Mouse (Mus musculus): ENCODE data around the gene Gls2. TPM values are rescaled to one million over a fixed set of nuclear protein-coding genes. Genes with fewer than 3 reads are reported as not detected.

Gls2 gene
- total RNA-seq, 2 experiments from 2014 or later: 21.3 to 22.6 TPM

DNA sequence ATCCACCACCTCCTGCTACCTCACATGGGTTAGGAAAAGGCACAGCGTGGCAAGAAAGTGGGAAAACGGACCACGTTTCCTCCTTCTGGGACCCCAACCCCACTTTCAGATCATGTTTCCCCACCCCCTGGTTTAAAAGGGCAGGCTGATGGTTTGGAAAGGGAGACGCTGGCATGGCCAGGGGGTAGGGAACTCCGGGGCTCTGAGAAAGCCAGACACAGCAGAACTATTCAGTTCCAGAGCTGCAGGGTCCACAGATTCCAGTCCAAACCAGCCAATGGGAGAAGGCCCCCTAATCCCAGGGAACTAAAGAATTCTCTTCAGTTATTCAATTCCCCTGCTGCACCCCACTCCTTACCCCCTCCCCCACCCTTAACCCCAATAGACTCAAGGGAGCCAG lies 30.8 kb downstream of the Gls2 start:
- intact Hi-C loops (cut with DNase I): no loop called here
- no peak for DNase-seq (ENCODE audit: low spot score in 2 of 2)

- intact Hi-C loops (cut with DNase I): no loop called here
- DNase-seq (ENCODE audit: low spot score in 2 of 2): no peak
Observed at GRCm38 (mm10) chr10:128225538-128225937, 31.3 kb downstream of the Gls2 start, which contains the start of gene Mip. Mip (plus strand) TSS chr10:128225838.

- no peak for DNase-seq (ENCODE audit: low spot score in 2 of 2)
- intact Hi-C loops (cut with DNase I): no loop called here
Observed at GRCm38 (mm10) chr10:128227592-128227991, 33.3 kb downstream of the Gls2 start.

- DNase-seq (ENCODE audit: low spot score in 2 of 2): no peak
- intact Hi-C loops (cut with DNase I): no loop called here
Observed at GRCm38 (mm10) chr10:128228009-128228408, 33.8 kb downstream of the Gls2 start.

DNA sequence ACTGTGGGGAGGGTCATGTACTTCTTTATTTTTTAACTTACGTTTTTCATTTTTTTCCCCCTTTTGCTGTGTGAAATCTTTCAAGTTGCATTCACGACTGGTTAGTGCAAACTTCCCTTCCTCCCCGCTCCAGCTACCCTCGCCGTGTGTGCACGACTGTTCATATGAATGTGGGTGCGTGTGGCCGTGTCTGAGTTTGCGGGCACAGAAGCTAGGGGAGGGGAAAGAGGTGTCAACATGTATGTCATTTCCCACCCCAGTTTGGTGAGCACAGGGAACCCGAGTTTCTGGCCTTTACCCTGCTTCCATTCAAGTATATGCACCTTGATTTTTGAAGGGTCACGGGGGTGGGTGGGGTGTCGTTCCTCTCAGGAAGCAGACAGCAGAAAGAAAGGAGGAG lies 36.3 kb downstream of the Gls2 start:
- intact Hi-C loops (cut with DNase I): no loop called here
- DNase-seq (ENCODE audit: low spot score in 2 of 2): no peak

GRCm38 (mm10) chr10:128231146-128231545 lies 36.9 kb downstream of the Gls2 start:
- intact Hi-C loops (cut with DNase I): no loop called here

GRCm38 (mm10) chr10:128231697-128232419 lies 37.6 kb downstream of the Gls2 start, which contains the start of gene Timeless:
Timeless (plus strand) TSS chr10:128232065.
- DNase-seq (ENCODE audit: low spot score in 2 of 2): peak; percentile 81 to 84
- intact Hi-C loops (cut with DNase I): loop anchor here (2.0 kb wide), 1 partner anchor 19 kb away; no protein-coding TSS in a partner anchor

More at GRCm38 (mm10) chr10:128231146-128231545, 36.9 kb downstream of the Gls2 start:
- no peak for DNase-seq (ENCODE audit: low spot score in 2 of 2)

GRCm38 (mm10) chr10:128232420-128232985 lies 38.2 kb downstream of the Gls2 start:
- intact Hi-C loops (cut with DNase I): loop anchor here (2.0 kb wide), 1 partner anchor 20 kb away; no protein-coding TSS in a partner anchor

DNA sequence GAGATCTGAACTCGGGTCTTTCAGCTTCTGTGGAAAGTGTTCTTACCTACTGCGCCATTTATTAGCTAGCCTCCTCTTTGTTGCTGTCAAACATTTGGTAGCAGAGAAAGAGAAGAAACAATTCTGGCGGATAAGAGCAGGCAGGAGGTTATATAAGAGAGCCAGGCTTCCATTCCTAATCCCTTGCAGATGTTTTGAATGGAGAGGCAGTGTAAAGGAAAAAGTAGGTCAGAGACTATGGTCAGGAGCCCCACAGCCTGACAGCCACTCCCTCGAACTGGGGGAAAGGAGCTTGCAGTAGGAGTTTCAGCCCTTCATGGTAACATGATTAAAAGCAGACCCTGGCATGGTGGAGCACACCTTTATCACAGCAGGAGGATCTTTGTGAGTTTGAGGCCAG lies 42.1 kb downstream of the Gls2 start:
- DNase-seq (ENCODE audit: low spot score in 2 of 2): no peak
- intact Hi-C loops (cut with DNase I): loop anchor here (5.0 kb wide), 1 partner anchor 46 kb away; no protein-coding TSS in a partner anchor

More at GRCm38 (mm10) chr10:128232420-128232985, 38.2 kb downstream of the Gls2 start:
- peak; percentile 73 to 81 for DNase-seq (ENCODE audit: low spot score in 2 of 2)

DNA sequence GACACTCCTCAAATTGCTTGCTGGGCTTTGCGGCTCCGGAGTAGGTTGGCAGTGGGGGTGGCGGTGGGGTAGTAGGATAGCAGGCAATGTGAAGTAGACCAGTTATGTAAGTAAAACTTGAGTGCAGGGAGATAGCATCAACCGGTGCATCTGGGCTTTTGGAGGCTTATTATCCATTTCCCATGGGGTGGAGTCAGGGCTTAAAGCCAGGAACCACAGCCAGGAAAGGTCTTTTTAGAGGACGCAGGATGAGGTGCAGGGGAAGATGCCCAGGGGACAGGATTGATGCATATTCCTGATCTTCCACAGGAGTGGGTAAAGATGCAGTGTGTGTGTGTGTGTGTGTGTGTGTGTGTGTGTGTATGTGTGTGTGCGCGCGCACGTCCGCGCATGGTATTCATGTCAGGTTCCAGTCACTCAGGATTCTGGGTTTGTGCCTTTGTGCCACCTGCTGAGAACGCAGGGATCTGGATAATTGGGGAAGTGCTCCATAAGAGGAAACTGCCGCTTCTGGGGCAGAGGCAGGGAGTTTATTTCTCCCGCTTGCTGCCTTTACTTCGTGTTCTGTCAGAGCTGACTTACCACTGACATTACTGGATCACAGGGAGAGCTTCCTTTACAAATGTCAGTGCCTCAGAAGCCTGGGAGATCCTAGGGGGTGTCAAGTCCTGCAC lies 43.7 kb downstream of the Gls2 start:
- intact Hi-C loops (cut with DNase I): loop anchor here (5.0 kb wide), 1 partner anchor 44 kb away; no protein-coding TSS in a partner anchor
- DNase-seq (ENCODE audit: low spot score in 2 of 2): peak in 1 of 2 experiments; percentile 20

- DNase-seq (ENCODE audit: low spot score in 2 of 2): no peak
- intact Hi-C loops (cut with DNase I): loop anchor here (5.0 kb wide), 1 partner anchor 43 kb away; no protein-coding TSS in a partner anchor
Observed at GRCm38 (mm10) chr10:128239140-128239539, 44.9 kb downstream of the Gls2 start.

GRCm38 (mm10) chr10:128240131-128240530 lies 45.9 kb downstream of the Gls2 start:
- DNase-seq (ENCODE audit: low spot score in 2 of 2): no peak
- intact Hi-C loops (cut with DNase I): no loop called here

DNA sequence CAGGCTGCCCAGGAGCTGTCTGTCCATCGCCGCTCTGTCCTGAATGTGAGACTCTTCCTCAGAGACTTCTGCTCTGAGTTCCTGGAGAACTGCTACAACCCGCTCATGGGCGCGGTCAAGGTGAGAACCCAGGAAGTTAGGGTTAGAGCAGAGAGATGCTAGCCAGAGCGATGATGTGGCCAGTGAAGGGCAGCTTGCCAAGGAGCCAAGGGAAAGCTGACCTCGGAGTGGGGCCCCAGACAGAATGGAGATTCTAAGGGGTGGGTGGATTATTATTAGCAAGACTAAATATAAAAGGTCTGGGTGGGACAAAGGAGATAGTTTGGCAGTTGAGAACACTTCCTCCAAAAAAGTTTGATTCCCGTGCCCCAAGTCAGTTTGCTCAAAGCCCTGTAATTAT lies 49.0 kb downstream of the Gls2 start:
- intact Hi-C loops (cut with DNase I): no loop called here
- no peak for DNase-seq (ENCODE audit: low spot score in 2 of 2)

- intact Hi-C loops (cut with DNase I): no loop called here
- DNase-seq (ENCODE audit: low spot score in 2 of 2): no peak
Observed at GRCm38 (mm10) chr10:128244121-128244520, 49.9 kb downstream of the Gls2 start.

GRCm38 (mm10) chr10:128247020-128247732 lies 52.9 kb downstream of the Gls2 start:
- intact Hi-C loops (cut with DNase I): no loop called here

DNA sequence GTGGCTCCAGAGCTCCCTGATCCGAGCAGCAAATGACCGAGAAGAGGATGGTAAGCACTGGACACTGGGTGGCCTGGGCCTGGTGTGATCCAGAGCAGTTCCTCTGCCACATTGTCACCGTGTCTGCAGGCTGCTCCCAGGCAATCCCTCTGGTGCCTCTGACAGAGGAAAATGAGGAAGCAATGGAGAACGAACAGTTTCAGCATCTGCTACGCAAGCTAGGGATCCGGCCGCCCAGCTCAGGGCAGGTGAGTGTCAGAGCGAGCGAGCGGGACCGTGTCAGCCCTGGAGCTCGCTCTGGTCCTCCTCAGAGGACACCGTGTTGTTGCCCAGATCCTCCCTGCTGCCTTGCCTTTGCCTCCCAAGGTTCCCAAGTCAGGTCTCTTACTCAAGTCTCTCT lies 56.3 kb downstream of the Gls2 start:
- intact Hi-C loops (cut with DNase I): no loop called here
- DNase-seq (ENCODE audit: low spot score in 2 of 2): no peak

More at GRCm38 (mm10) chr10:128247020-128247732, 52.9 kb downstream of the Gls2 start:
- no peak for DNase-seq (ENCODE audit: low spot score in 2 of 2)

DNA sequence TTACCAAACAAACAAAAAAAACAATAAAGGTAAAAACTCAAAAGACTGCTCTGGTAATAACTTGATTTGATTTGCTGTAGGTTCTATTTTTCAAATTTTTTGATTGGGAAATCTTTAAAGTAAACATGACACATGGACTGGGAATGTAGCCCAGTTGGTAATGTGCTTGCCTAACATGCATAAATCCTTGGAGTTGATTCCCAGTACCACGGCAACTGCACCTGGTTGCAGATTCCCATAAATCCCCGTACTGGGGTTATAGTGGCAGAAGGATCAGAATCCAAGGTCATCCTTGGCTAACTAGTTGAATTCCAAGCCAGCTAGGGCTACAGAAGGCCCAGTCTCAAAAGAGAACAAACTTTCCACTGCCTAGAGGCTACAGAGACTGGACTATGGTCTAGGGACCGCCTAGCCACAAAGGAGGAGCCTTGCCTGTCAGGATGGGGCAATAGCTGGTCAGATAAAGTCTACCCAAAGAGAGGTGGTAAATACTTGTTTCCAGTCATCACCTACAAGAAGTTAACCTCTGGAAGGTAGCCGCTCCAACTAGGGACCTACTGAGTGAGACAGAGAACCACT lies 59.5 kb downstream of the Gls2 start, which contains the start of gene Apon:
Gene Apon, plus strand, starts transcription at position 420 of the 579 bp plus-strand sequence.
- no peak for DNase-seq (ENCODE audit: low spot score in 2 of 2)
- intact Hi-C loops (cut with DNase I): no loop called here

GRCm38 (mm10) chr10:128255925-128256324 lies 61.7 kb downstream of the Gls2 start:
- no peak for DNase-seq (ENCODE audit: low spot score in 2 of 2)

GRCm38 (mm10) chr10:128256328-128256727 lies 62.1 kb downstream of the Gls2 start:
- intact Hi-C loops (cut with DNase I): no loop called here
- DNase-seq (ENCODE audit: low spot score in 2 of 2): no peak

More at GRCm38 (mm10) chr10:128255925-128256324, 61.7 kb downstream of the Gls2 start:
- intact Hi-C loops (cut with DNase I): no loop called here
